Mouse (Mus musculus) mesoderm, embryonic 11.5 days (tissue): ENCODE data around the gene Lrrc4.

Experiments used
- DNase-seq: peaks from one replicate; pipeline ENCODE4 v3.0.0-alpha.2; 2012; ENCODE audit warnings: low read depth, low spot score

Gene Lrrc4

GRCm38 (mm10) chr6:28729649-28730048, 101.9 kb downstream of the Lrrc4 start:
- no peak for DNase-seq

- DNase-seq, result peak; percentile 22
Observed at GRCm38 (mm10) chr6:28729236-28729635, 102.3 kb downstream of the Lrrc4 start.

- DNase-seq, result no peak
Observed at GRCm38 (mm10) chr6:28724776-28725175, 106.8 kb downstream of the Lrrc4 start.

GRCm38 (mm10) chr6:28723059-28723458, 108.5 kb downstream of the Lrrc4 start:
- no peak for DNase-seq

- no peak for DNase-seq
Observed at GRCm38 (mm10) chr6:28720391-28721171, 111.0 kb downstream of the Lrrc4 start.

GRCm38 (mm10) chr6:28717845-28718237, 113.7 kb downstream of the Lrrc4 start:
- no peak for DNase-seq

- DNase-seq, result no peak
Observed at GRCm38 (mm10) chr6:28717203-28717844, 114.2 kb downstream of the Lrrc4 start.

GRCm38 (mm10) chr6:28710035-28710434, 121.5 kb downstream of the Lrrc4 start:
- no peak for DNase-seq

GRCm38 (mm10) chr6:28706976-28707592, 124.5 kb downstream of the Lrrc4 start:
- no peak for DNase-seq

- no peak for DNase-seq
Observed at GRCm38 (mm10) chr6:28706108-28706975, 125.2 kb downstream of the Lrrc4 start.

GRCm38 (mm10) chr6:28705384-28706107, 126.0 kb downstream of the Lrrc4 start:
- DNase-seq, result no peak

GRCm38 (mm10) chr6:28704612-28705011, 126.9 kb downstream of the Lrrc4 start:
- DNase-seq, result peak; percentile 15

GRCm38 (mm10) chr6:28697214-28697613, 134.3 kb downstream of the Lrrc4 start:
- DNase-seq, result no peak

- no peak for DNase-seq
Observed at GRCm38 (mm10) chr6:28692659-28693058, 138.9 kb downstream of the Lrrc4 start.

GRCm38 (mm10) chr6:28687776-28688175, 143.8 kb downstream of the Lrrc4 start:
- no peak for DNase-seq

GRCm38 (mm10) chr6:28685745-28686144, 145.8 kb downstream of the Lrrc4 start:
- no peak for DNase-seq

- DNase-seq, result no peak
Observed at GRCm38 (mm10) chr6:28685052-28685451, 146.5 kb downstream of the Lrrc4 start.

GRCm38 (mm10) chr6:28681521-28682457, 149.8 kb downstream of the Lrrc4 start:
- no peak for DNase-seq

GRCm38 (mm10) chr6:28680537-28680936, 151.0 kb downstream of the Lrrc4 start:
- DNase-seq, result no peak

GRCm38 (mm10) chr6:28678896-28679295, 152.7 kb downstream of the Lrrc4 start:
- no peak for DNase-seq
